Mouse (Mus musculus): ENCODE measurements around the gene Gm3417.

GRCm38 (mm10) chr17:14944551-14944950 is 34.0 kb downstream of the Gm3417 start:
- no peak for TF ChIP-seq POLR2A (IDR thresholded peaks at IDR 0.05; ENCODE audit: control insufficient read depth, low read depth, low read length)
- no peak for TF ChIP-seq CTCF (IDR thresholded peaks at IDR 0.05; ENCODE audit: control insufficient read depth, insufficient read depth, insufficient replicate concordance, low read depth, low read length)

All from testis, adult 2 months (tissue).